Mouse (Mus musculus): Measurements from ENCODE around the gene Tmem245.

- no peak for TF ChIP-seq POLR2A (IDR thresholded peaks at IDR 0.05; ENCODE audit: extremely low read depth, insufficient read depth, low read length)
- 0 out of 2 replicates have a peak, but pooled peaks have one; percentile 18 for TF ChIP-seq CTCF (IDR thresholded peaks at IDR 0.05; ENCODE audit: low read depth, low read length)
Measured at GRCm38 (mm10) chr4:56843963-56844362, 103.3 kb downstream of the Tmem245 start.

All from liver, adult 2 months (tissue).